Mouse (Mus musculus) MEL (cell line): Measurements from ENCODE around the gene Armh4. TPM values are rescaled to one million over a fixed set of nuclear protein-coding genes. Genes with fewer than 3 reads are reported as not detected.

Experiments
- DNase-seq: peaks from one replicate; pipeline ENCODE4 v3.0.0; 2011; ENCODE audit warnings: low read depth, low spot score
- H3K27ac ChIP-seq: 2 replicates; pipeline ENCODE4 v1.5.1; 2012; ENCODE audit warnings: low read depth, mild to moderate bottlenecking, control low read depth, low read length, moderate library complexity; ENCODE audit not compliant: control insufficient read depth
- H3K27me3 ChIP-seq, 2 experiments: fragments of 150-350 bp in 1 of 2; sonication (generic) in 1 of 2; 2 replicates each; pipeline ENCODE4 v1.6.1; 2012; ENCODE audit warnings: low read length in 2 of 2, mild to moderate bottlenecking in 2 of 2, improper control_type of control experiment in 1 of 2, moderate library complexity in 1 of 2; ENCODE audit not compliant: insufficient read depth in 2 of 2, control insufficient read depth in 1 of 2
- H3K36me3 ChIP-seq, 2 experiments: 2 replicates each; pipeline ENCODE4 v1.6.1; 2012 to 2014; ENCODE audit warnings: low read length in 2 of 2, improper control_type of control experiment in 1 of 2, inconsistent platforms in 1 of 2, mild to moderate bottlenecking in 1 of 2; ENCODE audit not compliant: insufficient read depth in 2 of 2, control insufficient read depth in 1 of 2
- H3K4me1 ChIP-seq, 2 experiments: fragments of 150-350 bp in 1 of 2; sonication (generic) in 1 of 2; 2 replicates each; pipeline ENCODE4 v1.6.1; 2012; ENCODE audit warnings: low read length in 2 of 2, improper control_type of control experiment in 1 of 2, mild to moderate bottlenecking in 1 of 2; ENCODE audit not compliant: insufficient read depth in 2 of 2, control insufficient read depth in 1 of 2
- H3K4me3 ChIP-seq, 2 experiments: fragments of 150-350 bp in 1 of 2; sonication (generic) in 1 of 2; 2 replicates each; pipeline ENCODE4 v1.5.1; 2012; ENCODE audit warnings: low read depth in 2 of 2, low read length in 2 of 2, mild to moderate bottlenecking in 2 of 2, moderate library complexity in 2 of 2, control low read depth in 1 of 2, improper control_type of control experiment in 1 of 2; ENCODE audit not compliant: control insufficient read depth in 1 of 2, insufficient read depth in 1 of 2
- H3K79me2 ChIP-seq: 2 replicates; pipeline ENCODE4 v1.6.1; 2012; ENCODE audit warnings: mild to moderate bottlenecking, low read length, moderate library complexity; ENCODE audit not compliant: control insufficient read depth, poor library complexity, insufficient read depth
- H3K9ac ChIP-seq: 2 replicates; pipeline ENCODE4 v1.6.1; 2012; ENCODE audit warnings: low read depth, mild to moderate bottlenecking, control low read depth, low read length, moderate library complexity; ENCODE audit not compliant: control insufficient read depth, poor library complexity, severe bottlenecking
- H3K9me3 ChIP-seq: fragments of 150-350 bp; sonication (generic); replicated peaks from 2 replicates; pipeline ENCODE4 v1.6.1; 2012; ENCODE audit warnings: mild to moderate bottlenecking, low read length, improper control_type of control experiment, moderate library complexity; ENCODE audit not compliant: insufficient read depth
- BHLHE40 ChIP-seq: IDR thresholded peaks from 2 replicates; pipeline ENCODE4 v1.6.1; 2012; ENCODE audit warnings: low read depth, mild to moderate bottlenecking, inconsistent platforms, low read length, improper control_type of control experiment, borderline replicate concordance
- CHD1 ChIP-seq: IDR thresholded peaks from 2 replicates; pipeline ENCODE4 v1.6.1; 2012; ENCODE audit warnings: low read depth, mild to moderate bottlenecking, inconsistent platforms, low read length, improper control_type of control experiment
- CHD2 ChIP-seq: IDR thresholded peaks from 2 replicates; pipeline ENCODE4 v1.6.1; 2011; ENCODE audit warnings: low read length, improper control_type of control experiment
- ELF1 ChIP-seq: IDR thresholded peaks from 2 replicates; pipeline ENCODE4 v1.6.1; 2014; ENCODE audit warnings: low read depth, mild to moderate bottlenecking, inconsistent platforms, low read length, improper control_type of control experiment, moderate library complexity
- EP300 ChIP-seq, 2 experiments: IDR thresholded peaks; 2 replicates each; pipeline ENCODE4 v1.6.1; 2011; ENCODE audit warnings: improper control_type of control experiment in 2 of 2, low read length in 2 of 2, low read depth in 1 of 2, mild to moderate bottlenecking in 1 of 2
- ETS1 ChIP-seq: IDR thresholded peaks from 2 replicates; pipeline ENCODE4 v1.6.1; 2012; ENCODE audit warnings: low read depth, mild to moderate bottlenecking, inconsistent platforms, low read length, improper control_type of control experiment, moderate library complexity
- KAT2A ChIP-seq: conservative IDR thresholded peaks from 2 replicates; pipeline ENCODE4 v1.6.1; 2012; ENCODE audit warnings: low read depth, low read length, improper control_type of control experiment, inconsistent platforms
- MAZ ChIP-seq: IDR thresholded peaks from 2 replicates; pipeline ENCODE4 v1.6.1; 2012; ENCODE audit warnings: low read depth, mild to moderate bottlenecking, inconsistent platforms, low read length, improper control_type of control experiment
- MEF2A ChIP-seq: IDR thresholded peaks from 2 replicates; pipeline ENCODE4 v1.6.1; 2014; ENCODE audit warnings: low read depth, mild to moderate bottlenecking, inconsistent platforms, low read length, improper control_type of control experiment; ENCODE audit not compliant: poor library complexity, insufficient replicate concordance, severe bottlenecking; ENCODE audit errors: extremely low read depth
- MYB ChIP-seq: IDR thresholded peaks from 2 replicates; pipeline ENCODE4 v1.6.1; 2011; ENCODE audit warnings: mild to moderate bottlenecking, low read depth, low read length, improper control_type of control experiment
- MYC ChIP-seq: IDR thresholded peaks from 2 replicates; pipeline ENCODE4 v1.6.1; 2011; ENCODE audit warnings: low read depth, mild to moderate bottlenecking, low read length, improper control_type of control experiment, moderate library complexity
- NELFE ChIP-seq: IDR thresholded peaks from 2 replicates; pipeline ENCODE4 v1.6.1; 2011; ENCODE audit warnings: low read depth, low read length, improper control_type of control experiment
- POLR2AphosphoS2 ChIP-seq: IDR thresholded peaks from 2 replicates; pipeline ENCODE4 v1.6.1; 2011; ENCODE audit warnings: low read length, improper control_type of control experiment
- SIN3A ChIP-seq: IDR thresholded peaks from 2 replicates; pipeline ENCODE4 v1.6.1; 2012; ENCODE audit warnings: low read length, improper control_type of control experiment, inconsistent platforms
- TCF12 ChIP-seq: IDR thresholded peaks from 2 replicates; pipeline ENCODE4 v1.6.1; 2014; ENCODE audit warnings: low read depth, mild to moderate bottlenecking, inconsistent platforms, low read length, improper control_type of control experiment, moderate library complexity
- ZC3H11A ChIP-seq: IDR thresholded peaks from 2 replicates; pipeline ENCODE4 v1.6.1; 2012; ENCODE audit warnings: low read depth, mild to moderate bottlenecking, inconsistent platforms, low read length, improper control_type of control experiment
- ZKSCAN1 ChIP-seq: IDR thresholded peaks from 2 replicates; pipeline ENCODE4 v1.6.1; 2012; ENCODE audit warnings: low read depth, mild to moderate bottlenecking, inconsistent platforms, low read length, improper control_type of control experiment, moderate library complexity
- ZNF384 ChIP-seq: IDR thresholded peaks from 2 replicates; pipeline ENCODE4 v1.6.1; 2012; ENCODE audit warnings: low read depth, mild to moderate bottlenecking, inconsistent platforms, low read length, improper control_type of control experiment
- polyA plus RNA-seq, 2 experiments: library from polyadenylated mRNA; stranded (reverse) in 1 of 2; unstranded in 1 of 2; fragments of >175 nt in 1 of 2; fragments of >200 nt in 1 of 2; gene quantifications; 2 replicates each; pipeline versions ENCODE4 v1.2.1 to v1.2.4; 2012; ENCODE audit warnings: low replicate concordance in 2 of 2, low read depth in 1 of 2; ENCODE audit not compliant: insufficient read length in 2 of 2, insufficient read depth in 1 of 2, missing spikeins in 1 of 2
- total RNA-seq: library from RNA; depleted of rRNA; stranded (reverse); fragments of 300-350 nt; gene quantifications from 2 replicates; pipeline ENCODE4 v1.2.3, GENCODE M21; 2012

Gene Armh4
- total and polyA plus RNA-seq, 3 experiments = not detected

- no peaks in the 10 kb centered on the region for H3K79me2 ChIP-seq
- H3K9ac ChIP-seq = no peak overlapping the region
- H3K36me3 ChIP-seq = no peaks in the 10 kb centered on the region
- no peaks in the 10 kb centered on the region for H3K9me3 ChIP-seq
- no peaks in the 10 kb centered on the region for H3K4me1 ChIP-seq
- DNase-seq = no peak
- H3K27ac ChIP-seq = no peak overlapping the region
- H3K4me3 ChIP-seq = no peak overlapping the region
- TF ChIP-seq SIN3A (no peak), ZC3H11A (no peak), ZNF384 (no peak), KAT2A (no peak), NELFE (no peak), TCF12 (no peak), MYC (no peak), MAZ (no peak), ELF1 (no peak), EP300 (IDR thresholded peaks at IDR 0.05; ENCODE audit: low read depth in 1 of 2, low read length in 2 of 2) (no peak), MEF2A (no peak), POLR2AphosphoS2 (no peak), CHD1 (no peak), ZKSCAN1 (no peak)
- no peaks in the 10 kb centered on the region for H3K27me3 ChIP-seq
These were observed 103.5 kb downstream of the Armh4 start for GRCm38 (mm10) chr14:49679511-49680284.

GRCm38 (mm10) chr14:49676580-49676979, 106.6 kb downstream of the Armh4 start:
- Histone ChIP-seq H3K27me3 (no peaks in the 10 kb centered on the region), H3K4me3 (no peak overlapping the region), H3K36me3 (no peaks in the 10 kb centered on the region), H3K9ac (no peak overlapping the region), H3K9me3 (no peaks in the 10 kb centered on the region), H3K79me2 (no peaks in the 10 kb centered on the region), H3K4me1 (no peaks in the 10 kb centered on the region), H3K27ac (no peak overlapping the region)
- TF ChIP-seq MYB (no peak), ETS1 (no peak), ZNF384 (no peak), BHLHE40 (no peak), CHD2 (no peak), MEF2A (no peak)
- no peak for DNase-seq
